Mouse (Mus musculus): Measurements from ENCODE around the gene Jazf1.

GRCm38 (mm10) chr6:53017357-53018205 lies 50.9 kb downstream of the Jazf1 start:
- TF ChIP-seq POLR2A (IDR thresholded peaks at IDR 0.05; ENCODE audit: control insufficient read depth, extremely low read depth, insufficient read depth, low read length, poor library complexity) = no peak
- TF ChIP-seq CTCF (IDR thresholded peaks at IDR 0.05; ENCODE audit: borderline replicate concordance, control insufficient read depth, extremely low read depth, insufficient read depth, low read length, poor library complexity) = no peak
